Mouse (Mus musculus): Measurements from ENCODE around the gene Dtx2. TPM values are rescaled to one million over a fixed set of nuclear protein-coding genes. Genes with fewer than 3 reads are reported as not detected.
A peak's percentile ranks its signal among the peaks of the same experiment; 100 is the strongest.

Gene Dtx2
- polyA plus RNA-seq, 1 experiment from 2014 or later: 13.5 TPM

GRCm38 (mm10) chr5:135966866-135967265, 27.7 kb upstream of the Dtx2 start:
- Histone ChIP-seq H3K27me3 (ENCODE audit: control insufficient read depth, insufficient read depth, low read length) (no peaks in the 10 kb centered on the region), H3K27ac (replicated peaks) (no peak overlapping the region), H3K4me3 (ENCODE audit: low read depth, low read length) (no peak overlapping the region), H3K9me3 (ENCODE audit: control insufficient read depth, low read length) (no peaks in the 10 kb centered on the region), H3K36me3 (ENCODE audit: control insufficient read depth, insufficient read depth, low read length) (no peaks in the 10 kb centered on the region), H3K9ac (ENCODE audit: low read length) (no peak overlapping the region), H3K4me1 (replicated peaks; ENCODE audit: control insufficient read depth, insufficient read depth) (no peaks in the 10 kb centered on the region), H3K4me2 (replicated peaks; ENCODE audit: low read depth) (no peak overlapping the region)
- WGBS: 69% methylated on average over 9 of the region's 9 CpGs
- DNase-seq (ENCODE audit: low spot score) (no peak), ATAC-seq (ENCODE audit: low FRiP score, low TSS enrichment) (no peak)
- TF ChIP-seq EP300 (optimal IDR thresholded peaks at IDR 0.05) (no peak), CTCF (IDR thresholded peaks at IDR 0.05; ENCODE audit: low read depth) (peak; percentile 57)

DNA sequence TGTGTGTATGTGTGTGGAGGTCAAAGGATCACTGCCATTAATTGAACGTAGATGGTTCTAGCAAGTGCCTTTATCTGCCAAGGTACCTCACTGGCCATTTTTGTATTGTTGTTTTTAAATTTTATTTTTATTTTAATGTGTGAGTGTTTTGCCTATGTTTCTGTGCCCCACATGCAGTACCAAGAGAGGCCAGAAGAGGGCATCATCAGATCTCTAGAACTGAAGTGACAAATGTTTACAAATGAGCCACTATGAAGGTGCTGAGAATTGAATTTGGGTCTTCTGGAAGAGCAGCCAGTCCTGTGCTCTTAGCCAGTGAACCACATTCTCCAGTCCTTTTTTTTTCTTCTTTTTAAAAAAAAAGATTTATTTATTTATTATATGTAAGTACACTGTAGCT, 25.8 kb upstream of the Dtx2 start:
- Histone ChIP-seq H3K4me1 (replicated peaks; ENCODE audit: control insufficient read depth, insufficient read depth) (no peaks in the 10 kb centered on the region), H3K36me3 (ENCODE audit: control insufficient read depth, insufficient read depth, low read length) (no peaks in the 10 kb centered on the region), H3K4me2 (replicated peaks; ENCODE audit: low read depth) (no peak overlapping the region), H3K4me3 (ENCODE audit: low read depth, low read length) (no peak overlapping the region), H3K27me3 (ENCODE audit: control insufficient read depth, insufficient read depth, low read length) (no peaks in the 10 kb centered on the region), H3K9me3 (ENCODE audit: control insufficient read depth, low read length) (no peaks in the 10 kb centered on the region), H3K27ac (replicated peaks) (no peak overlapping the region), H3K9ac (ENCODE audit: low read length) (no peak overlapping the region)
- no peak for DNase-seq (ENCODE audit: low spot score)
- ATAC-seq (ENCODE audit: low FRiP score, low TSS enrichment): no peak
- WGBS: 51% methylated on average over 1 of the region's 1 CpGs
- TF ChIP-seq EP300 (optimal IDR thresholded peaks at IDR 0.05) (no peak), CTCF (IDR thresholded peaks at IDR 0.05; ENCODE audit: low read depth) (peak; percentile 73)

DNA sequence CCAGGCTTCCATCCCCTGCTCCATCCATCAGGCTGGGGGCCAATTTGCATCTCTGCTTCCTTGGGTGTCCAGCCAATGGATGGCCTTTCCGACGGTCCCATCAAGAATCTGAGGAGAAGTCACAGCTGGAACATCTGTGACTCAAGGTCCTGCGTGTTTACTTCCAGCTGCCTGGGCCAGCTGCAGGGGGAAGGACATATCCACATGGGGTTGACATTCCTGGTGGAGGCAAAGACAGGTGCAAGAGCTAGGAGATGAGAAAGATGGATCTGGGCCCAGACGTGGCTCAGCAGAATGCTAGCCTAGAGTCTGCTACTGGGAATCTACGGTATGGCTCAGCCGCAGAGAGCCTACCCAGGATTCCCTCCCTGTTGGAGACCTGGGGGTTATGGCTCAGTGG, 24.4 kb upstream of the Dtx2 start:
- Histone ChIP-seq H3K9me3 (ENCODE audit: control insufficient read depth, low read length) (no peaks in the 10 kb centered on the region), H3K27ac (replicated peaks) (no peak overlapping the region), H3K36me3 (ENCODE audit: control insufficient read depth, insufficient read depth, low read length) (no peaks in the 10 kb centered on the region), H3K9ac (ENCODE audit: low read length) (no peak overlapping the region), H3K4me1 (replicated peaks; ENCODE audit: control insufficient read depth, insufficient read depth) (no peaks in the 10 kb centered on the region), H3K4me3 (ENCODE audit: low read depth, low read length) (no peak overlapping the region), H3K27me3 (ENCODE audit: control insufficient read depth, insufficient read depth, low read length) (no peaks in the 10 kb centered on the region; the same call in 1 of the 2 replicates), H3K4me2 (replicated peaks; ENCODE audit: low read depth) (no peak overlapping the region)
- WGBS: 60% methylated on average over 6 of the region's 6 CpGs
- TF ChIP-seq EP300 (optimal IDR thresholded peaks at IDR 0.05) (no peak), CTCF (IDR thresholded peaks at IDR 0.05; ENCODE audit: low read depth) (no peak)
- DNase-seq (ENCODE audit: low spot score) (no peak), ATAC-seq (ENCODE audit: low FRiP score, low TSS enrichment) (no peak)

- no peaks in the 10 kb centered on the region; the same call in 1 of the 2 replicates for H3K27me3 ChIP-seq (ENCODE audit: control insufficient read depth, insufficient read depth, low read length)
- H3K27ac ChIP-seq (replicated peaks): no peak overlapping the region
- no peaks in the 10 kb centered on the region for H3K9me3 ChIP-seq (ENCODE audit: control insufficient read depth, low read length)
- no peaks in the 10 kb centered on the region for H3K36me3 ChIP-seq (ENCODE audit: control insufficient read depth, insufficient read depth, low read length)
- no peak overlapping the region for H3K9ac ChIP-seq (ENCODE audit: low read length)
- H3K4me3 ChIP-seq (ENCODE audit: low read depth, low read length): no peak overlapping the region
- no peaks in the 10 kb centered on the region for H3K4me1 ChIP-seq (replicated peaks; ENCODE audit: control insufficient read depth, insufficient read depth)
- ATAC-seq (ENCODE audit: low FRiP score, low TSS enrichment) (no peak), DNase-seq (ENCODE audit: low spot score) (no peak)
- 81% methylated on average over 7 of the region's 7 CpGs for WGBS
- H3K4me2 ChIP-seq (replicated peaks; ENCODE audit: low read depth): no peak overlapping the region
- TF ChIP-seq CTCF (IDR thresholded peaks at IDR 0.05; ENCODE audit: low read depth) (no peak), EP300 (optimal IDR thresholded peaks at IDR 0.05) (no peak)
Observed at GRCm38 (mm10) chr5:135971876-135972275, 22.7 kb upstream of the Dtx2 start.

GRCm38 (mm10) chr5:135974365-135974764, 20.2 kb upstream of the Dtx2 start, which contains the start of gene Ssc4d:
Gene Ssc4d, minus strand, starts transcription at chr5:135974531.
- DNase-seq (ENCODE audit: low spot score) (no peak), ATAC-seq (ENCODE audit: low FRiP score, low TSS enrichment) (no peak)
- H3K4me2 ChIP-seq (replicated peaks; ENCODE audit: low read depth): no peak within 1 kb of the TSS
- WGBS: 12% methylated on average over 9 of the region's 9 CpGs
- no peak within 1 kb of the TSS for H3K4me3 ChIP-seq (ENCODE audit: low read depth, low read length)
- H3K27ac ChIP-seq (replicated peaks): no peak within 1 kb of the TSS
- H3K27me3 ChIP-seq (ENCODE audit: control insufficient read depth, insufficient read depth, low read length): no peaks in the 10 kb centered on the region; the same call in 1 of the 2 replicates
- TF ChIP-seq EP300 (optimal IDR thresholded peaks at IDR 0.05): no peak
- TF ChIP-seq CTCF (IDR thresholded peaks at IDR 0.05; ENCODE audit: low read depth): no peak
- H3K4me1 ChIP-seq (replicated peaks; ENCODE audit: control insufficient read depth, insufficient read depth): no peaks in the 10 kb centered on the region
- no peaks in the 10 kb centered on the region for H3K9me3 ChIP-seq (ENCODE audit: control insufficient read depth, low read length)
- no peaks in the 10 kb centered on the region for H3K36me3 ChIP-seq (ENCODE audit: control insufficient read depth, insufficient read depth, low read length)
- H3K9ac ChIP-seq (ENCODE audit: low read length): no peak within 1 kb of the TSS

DNA sequence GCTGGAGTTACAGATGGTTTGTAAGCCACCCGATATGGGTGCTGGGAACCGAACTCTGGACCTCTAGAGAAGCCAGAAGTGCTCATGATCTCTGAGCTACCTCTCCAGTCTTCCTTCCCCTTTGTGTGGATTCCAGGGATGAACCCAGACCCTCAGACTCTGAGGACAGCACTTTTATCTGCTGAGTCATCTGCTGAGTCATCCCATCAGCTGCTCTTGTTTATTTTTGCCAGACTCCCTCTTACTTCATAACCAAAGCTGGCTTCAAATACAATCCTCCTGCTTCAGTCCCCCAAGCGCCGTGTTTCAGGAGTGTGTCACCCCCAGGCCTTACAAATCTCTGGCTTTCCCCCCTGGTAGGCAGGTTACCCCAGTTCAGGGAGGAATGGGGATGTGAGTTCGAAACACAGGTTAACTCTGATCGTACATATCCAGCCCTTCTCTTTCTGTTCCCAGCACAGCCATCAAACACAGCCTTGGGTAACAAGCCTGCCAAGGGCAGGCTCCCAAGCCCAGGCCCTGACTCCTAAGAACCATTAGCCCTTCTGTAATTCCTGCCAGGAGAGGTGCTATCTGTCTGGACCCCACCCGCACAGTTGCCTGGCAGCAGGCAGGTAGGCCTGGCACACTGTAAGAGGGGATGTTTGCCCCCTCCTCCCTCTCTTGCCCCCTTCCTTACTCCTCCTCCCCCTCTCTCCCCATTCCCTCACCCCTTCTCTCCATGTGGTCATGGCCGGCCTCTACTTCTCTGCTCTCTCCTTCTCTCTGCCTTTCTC, 18.5 kb upstream of the Dtx2 start:
- H3K27me3 ChIP-seq (ENCODE audit: control insufficient read depth, insufficient read depth, low read length): no peaks in the 10 kb centered on the region; the same call in 1 of the 2 replicates
- H3K9me3 ChIP-seq (ENCODE audit: control insufficient read depth, low read length): no peaks in the 10 kb centered on the region
- H3K4me1 ChIP-seq (replicated peaks; ENCODE audit: control insufficient read depth, insufficient read depth): no peaks in the 10 kb centered on the region
- no peak overlapping the region for H3K4me3 ChIP-seq (ENCODE audit: low read depth, low read length)
- ATAC-seq (ENCODE audit: low FRiP score, low TSS enrichment) (no peak), DNase-seq (ENCODE audit: low spot score) (no peak)
- TF ChIP-seq CTCF (IDR thresholded peaks at IDR 0.05; ENCODE audit: low read depth) (no peak), EP300 (optimal IDR thresholded peaks at IDR 0.05) (no peak)
- 87% methylated on average over 8 of the region's 8 CpGs for WGBS
- H3K36me3 ChIP-seq (ENCODE audit: control insufficient read depth, insufficient read depth, low read length): no peaks in the 10 kb centered on the region
- no peak overlapping the region for H3K9ac ChIP-seq (ENCODE audit: low read length)
- no peak overlapping the region for H3K4me2 ChIP-seq (replicated peaks; ENCODE audit: low read depth)
- no peak overlapping the region for H3K27ac ChIP-seq (replicated peaks)

Measured in stomach, postnatal 0 days (tissue).